Mouse (Mus musculus): ENCODE measurements at regions not wholly inside any gene's neighbourhood (a gene's known extent, or its start where the extent isn't known, plus 50 kb on each side); places are given as distances from the start of the nearest gene placed in this dataset.

DNA sequence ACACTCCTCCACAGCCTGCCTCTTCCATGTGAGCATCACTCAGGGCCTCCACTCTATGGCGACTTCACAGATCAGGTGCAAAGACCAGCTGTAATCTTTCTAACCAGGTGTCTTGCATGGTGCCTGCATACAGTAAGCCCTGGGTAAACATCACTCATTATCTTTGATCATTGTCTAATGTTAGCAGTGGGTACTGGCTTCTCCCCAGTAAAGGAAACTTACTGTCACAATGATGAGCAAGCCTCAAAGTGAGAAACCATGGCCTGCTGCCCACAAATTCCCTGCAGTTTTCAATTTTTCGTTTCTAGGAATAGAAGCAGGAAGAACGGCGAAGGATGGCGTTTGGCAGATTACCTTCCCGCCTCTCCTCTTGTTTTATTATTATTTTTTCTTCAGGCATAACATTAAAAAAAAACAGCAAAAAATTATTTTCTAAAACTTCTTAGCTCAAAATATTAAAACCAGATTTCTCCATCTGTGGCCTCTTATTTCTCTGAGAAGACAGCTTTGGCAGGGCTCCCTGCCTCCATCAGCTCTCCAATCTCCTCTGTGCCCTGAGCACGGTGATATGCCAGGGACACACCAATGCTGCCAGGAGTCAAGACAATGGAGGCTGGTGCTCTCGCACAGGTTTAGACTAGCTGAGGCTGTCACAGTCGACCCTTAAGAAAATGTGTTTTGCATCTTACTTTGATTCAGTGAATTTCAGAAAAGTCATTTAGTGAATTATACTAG lies 169.2 kb upstream of the Cxcl12 start:
- no peak for DNase-seq (ENCODE audit: low read depth, low spot score)

DNA sequence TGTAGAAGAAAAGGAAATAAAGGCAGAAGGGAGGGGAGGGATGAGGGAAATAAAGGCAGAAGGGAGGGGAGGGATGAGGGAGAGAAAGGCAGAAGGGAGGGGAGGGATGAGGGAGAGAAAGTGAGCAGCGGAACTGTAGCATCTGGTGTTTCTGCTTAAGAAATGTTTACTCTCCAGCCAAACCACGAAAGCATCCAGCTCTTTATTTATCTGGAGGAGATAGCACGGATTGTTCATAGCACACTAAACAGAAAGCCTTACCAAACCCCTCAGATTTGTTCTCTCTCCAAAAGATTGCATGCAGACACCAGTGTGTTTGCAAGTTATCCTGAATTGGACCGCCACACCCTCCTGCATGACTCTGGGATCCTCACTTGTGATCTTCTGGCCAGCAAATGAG lies 168.4 kb upstream of the Cxcl12 start:
- DNase-seq (ENCODE audit: low read depth, low spot score), result no peak

DNA sequence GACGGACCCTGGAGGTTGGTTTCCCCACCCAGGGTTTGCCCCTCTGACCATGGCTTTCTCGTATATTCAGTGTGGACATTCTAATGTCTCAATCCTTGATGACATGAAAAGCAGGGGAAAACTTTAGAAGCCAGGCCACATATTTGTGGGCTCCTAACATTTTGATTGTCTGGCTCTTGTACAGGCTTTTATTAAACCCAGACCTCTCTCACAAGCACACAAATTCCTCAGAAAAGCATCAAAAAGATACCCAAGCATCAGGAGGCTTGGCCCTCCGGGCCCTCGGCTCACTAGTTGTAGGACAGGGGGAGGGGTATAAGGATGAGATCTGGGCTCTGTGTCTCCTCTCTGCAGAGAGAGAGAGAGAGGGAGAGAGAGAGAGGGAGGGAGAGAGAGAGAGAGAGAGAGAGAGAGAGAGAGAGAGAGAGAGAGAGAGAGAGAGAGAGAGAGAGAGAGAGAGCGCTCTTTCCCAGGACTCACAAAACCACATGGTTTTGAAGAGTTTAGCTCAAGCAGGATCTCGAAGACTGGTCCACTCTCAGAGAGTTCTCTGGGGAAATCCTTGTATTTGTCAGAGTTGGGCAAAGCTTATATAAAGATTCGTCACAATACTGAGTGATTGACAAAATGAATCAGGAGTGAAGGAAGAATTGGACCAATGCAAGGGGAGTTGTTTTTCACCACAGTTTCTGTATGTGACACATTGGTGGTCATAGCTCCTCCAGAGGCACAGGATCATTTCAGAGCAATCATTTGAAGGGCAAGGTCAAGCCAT lies 167.2 kb upstream of the Cxcl12 start:
- no peak for DNase-seq (ENCODE audit: low read depth, low spot score)

DNA sequence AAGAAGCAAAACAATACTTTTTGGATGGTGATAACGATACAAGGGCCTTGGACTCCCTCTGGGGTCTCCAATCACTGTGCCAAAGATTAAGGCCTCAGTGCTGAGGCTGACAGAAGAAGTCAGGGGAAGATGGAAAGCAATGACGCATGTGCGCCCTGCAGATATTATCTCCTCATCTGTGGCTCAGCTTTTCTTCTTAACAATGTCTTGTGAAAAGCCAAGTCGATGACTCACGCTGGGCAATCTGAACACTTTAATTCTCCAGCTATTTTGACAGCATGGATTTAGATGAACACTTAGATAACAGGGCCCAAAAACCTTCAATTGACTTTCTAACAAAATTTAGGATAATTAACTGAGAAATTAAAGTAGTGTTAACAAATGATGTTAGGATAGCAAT lies 155.7 kb upstream of the Cxcl12 start:
- no peak for DNase-seq (ENCODE audit: low read depth, low spot score)

DNA sequence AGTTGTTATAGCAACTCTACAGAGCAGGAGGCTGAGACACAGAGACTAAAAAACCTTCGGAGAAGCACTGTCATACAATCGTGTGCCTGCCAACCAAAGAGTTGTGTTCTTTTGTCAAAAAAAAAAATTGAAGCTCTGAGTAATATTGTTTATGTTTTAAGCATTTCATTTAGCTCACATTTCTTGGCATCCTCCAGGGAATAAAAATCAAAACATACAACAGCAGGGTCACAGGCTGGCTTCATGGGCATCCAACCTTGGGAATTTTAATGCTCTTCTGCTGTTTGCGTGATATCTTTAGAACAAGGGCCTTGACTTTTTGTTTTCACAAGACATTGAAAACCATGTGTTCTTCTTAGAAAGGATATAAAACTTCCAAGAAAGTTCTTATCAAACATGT lies 152.9 kb upstream of the Cxcl12 start:
- DNase-seq (ENCODE audit: low read depth, low spot score), result no peak

DNA sequence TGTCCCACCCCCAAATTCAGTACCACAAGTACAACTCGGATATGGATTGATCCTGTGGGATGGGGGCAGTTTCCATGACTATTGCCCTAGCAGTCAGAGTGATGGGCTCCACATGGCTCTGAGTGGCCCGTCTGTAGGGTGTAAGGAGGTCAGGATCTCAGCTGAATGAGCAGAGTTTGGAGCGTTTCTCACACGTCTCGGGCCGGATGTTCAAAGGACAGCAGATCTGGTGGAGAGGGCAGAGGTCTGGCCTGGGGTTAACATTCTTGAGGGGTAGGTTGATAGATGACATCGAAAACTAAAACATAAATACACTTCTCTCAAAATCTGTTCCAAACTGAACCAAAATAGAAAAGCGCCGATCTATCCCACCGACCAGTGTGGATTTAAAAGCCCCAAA lies 146.5 kb upstream of the Cxcl12 start:
- no peak for DNase-seq (ENCODE audit: low read depth, low spot score)

DNA sequence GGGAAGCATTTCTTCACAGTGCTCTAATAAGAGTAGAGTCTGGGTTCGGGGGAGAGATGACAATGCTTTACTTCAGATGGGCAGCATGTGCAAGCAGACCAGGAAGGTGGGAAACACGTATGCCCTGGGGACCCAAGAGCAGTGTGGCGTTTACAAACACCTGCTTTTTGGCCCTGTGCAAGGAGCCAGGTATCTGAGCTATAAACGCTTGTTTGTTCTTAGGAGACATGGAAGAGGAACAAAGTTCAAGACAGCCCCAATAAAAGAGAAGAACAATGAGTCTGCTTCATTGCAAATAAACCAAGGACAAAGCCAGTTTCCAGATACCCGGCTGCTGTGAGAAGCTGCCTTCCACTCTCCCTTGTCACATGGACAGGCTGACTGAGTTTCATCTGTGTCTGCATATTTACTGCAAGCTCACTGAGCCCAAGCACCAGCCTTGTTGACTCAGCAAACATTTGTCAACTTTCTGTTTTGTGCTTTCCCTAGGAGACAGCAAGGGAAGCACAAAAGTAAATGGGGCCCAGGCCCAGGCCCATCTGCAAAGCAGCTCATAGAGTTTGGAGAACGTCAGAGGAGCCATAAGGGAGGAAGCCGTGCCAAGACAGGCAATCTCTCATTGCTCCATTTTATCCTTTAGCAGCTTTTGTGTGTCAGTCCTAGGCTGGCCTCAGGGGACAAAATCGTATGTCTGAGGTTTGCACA lies 136.1 kb upstream of the Cxcl12 start:
- DNase-seq (ENCODE audit: low read depth, low spot score), result no peak

DNA sequence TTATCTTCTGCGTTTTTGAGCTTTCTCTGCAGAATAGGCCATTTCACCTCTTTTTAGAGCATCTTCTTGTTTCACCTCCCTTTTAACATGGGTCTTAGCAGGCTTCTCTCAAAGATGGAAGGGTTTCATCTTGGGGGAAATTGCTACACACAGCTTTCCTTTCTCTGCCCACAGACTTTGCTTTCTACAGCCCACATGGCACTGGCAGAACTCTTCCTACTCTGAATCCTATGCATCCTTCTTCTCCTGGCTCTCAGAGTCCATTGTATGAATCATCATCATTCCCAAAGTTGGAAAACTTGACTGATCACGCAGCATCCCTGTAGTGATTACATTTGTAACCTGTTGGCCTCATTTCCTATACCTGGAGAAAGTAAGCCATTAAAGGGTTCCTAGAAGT lies 124.6 kb upstream of the Cxcl12 start:
- DNase-seq (ENCODE audit: low read depth, low spot score), result no peak

DNA sequence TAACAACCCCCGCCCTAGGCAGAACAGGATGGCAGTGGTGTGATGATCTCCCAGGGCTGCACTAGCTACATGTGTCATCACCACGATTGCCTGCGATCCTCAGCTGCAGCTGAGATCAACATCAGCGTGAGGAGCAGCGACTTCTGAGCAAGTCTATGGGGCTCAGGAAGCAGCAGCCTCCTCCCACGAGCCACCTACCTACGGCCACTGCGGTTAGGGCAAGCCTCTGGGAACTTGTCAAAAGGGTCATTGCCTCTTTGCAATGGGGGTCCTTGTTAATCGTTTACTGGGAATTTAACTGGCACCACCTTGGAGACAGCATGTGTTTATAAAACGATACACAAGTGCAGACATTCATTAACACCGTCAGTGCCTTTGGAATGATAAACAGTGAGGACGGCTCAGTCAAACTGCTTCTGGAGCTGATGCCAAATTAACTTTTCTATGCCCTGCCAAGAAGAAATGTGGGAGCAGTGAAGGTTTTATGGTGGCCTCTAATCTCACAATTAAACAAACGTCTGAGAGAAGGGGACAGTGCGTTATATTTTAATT lies 118.8 kb upstream of the Cxcl12 start:
- no peak for DNase-seq (ENCODE audit: low read depth, low spot score)

DNA sequence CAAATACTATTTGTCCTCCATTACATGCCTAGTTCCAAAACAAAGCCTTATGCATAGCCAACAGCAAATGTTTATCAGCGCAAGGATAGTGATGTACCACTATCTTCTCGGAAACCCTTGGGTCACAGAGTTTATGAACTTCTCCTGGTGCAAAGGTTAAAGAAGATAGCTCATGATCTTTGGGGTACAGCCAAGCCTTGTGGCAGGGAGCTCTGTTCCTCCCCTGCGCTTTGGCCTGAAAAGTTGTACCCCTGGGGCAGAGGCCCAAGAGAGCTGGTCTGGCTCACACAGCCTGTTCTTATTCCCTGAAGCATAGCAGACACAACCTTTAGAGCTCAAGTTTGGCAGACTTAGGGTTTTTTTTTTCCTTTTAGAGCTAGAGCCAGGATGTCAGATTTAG lies 107.6 kb upstream of the Cxcl12 start:
- DNase-seq (ENCODE audit: low read depth, low spot score), result no peak

DNA sequence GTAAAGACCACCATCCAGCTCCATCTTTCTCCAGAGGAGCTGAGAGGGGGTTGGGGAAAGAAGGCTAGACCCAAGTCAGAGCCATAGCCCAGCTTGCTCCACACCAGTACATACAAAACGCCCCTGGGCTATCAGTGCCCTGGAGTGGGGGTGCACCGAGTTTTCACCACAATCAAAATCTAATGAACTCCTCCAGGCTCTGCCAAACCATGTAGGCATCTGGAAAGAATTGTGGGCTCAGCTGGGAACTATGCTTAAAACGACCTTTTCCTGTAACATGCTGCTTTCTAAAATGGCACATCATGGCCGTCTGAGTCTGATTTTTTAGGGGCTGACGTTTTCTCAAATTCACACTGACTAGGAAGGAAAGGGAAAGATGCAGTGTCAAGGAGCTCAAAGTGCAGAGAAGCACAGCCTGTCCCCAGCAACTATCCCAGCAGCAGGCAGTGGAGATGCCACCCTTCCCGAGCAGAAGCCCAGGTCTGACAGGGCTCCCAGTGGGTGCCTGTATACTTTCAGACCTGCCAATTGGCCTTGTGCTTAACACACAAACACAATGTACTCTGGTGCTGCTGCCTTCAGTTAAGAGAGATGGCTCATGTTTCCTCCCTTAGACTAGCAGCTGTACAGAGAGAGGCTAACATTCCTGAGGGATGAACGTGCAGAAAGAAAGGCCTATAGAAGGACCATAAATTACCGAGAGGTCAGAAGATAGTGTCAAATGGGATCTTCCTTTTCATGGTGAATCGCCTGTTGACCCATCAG lies 100.6 kb upstream of the Cxcl12 start:
- DNase-seq (ENCODE audit: low read depth, low spot score), result no peak

DNA sequence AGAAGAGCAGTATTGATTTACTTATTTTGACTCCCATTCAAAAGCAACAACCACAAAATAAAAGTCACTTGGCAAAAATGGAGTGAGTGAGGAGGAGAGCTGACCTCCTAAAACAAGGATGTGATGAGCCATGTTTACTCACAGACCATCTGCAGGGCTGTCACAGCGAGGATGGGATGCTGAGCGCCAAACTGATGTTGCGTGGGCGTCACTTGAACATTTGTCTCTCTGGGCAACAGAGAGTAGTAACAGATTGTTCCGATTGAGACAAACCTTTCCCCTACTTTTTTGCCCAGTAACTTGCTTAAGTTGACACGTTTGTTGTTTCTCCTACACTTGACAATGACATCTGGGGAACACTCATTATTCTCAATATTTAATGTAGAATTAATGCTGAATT lies 97.0 kb upstream of the Cxcl12 start:
- no peak for DNase-seq (ENCODE audit: low read depth, low spot score)

DNA sequence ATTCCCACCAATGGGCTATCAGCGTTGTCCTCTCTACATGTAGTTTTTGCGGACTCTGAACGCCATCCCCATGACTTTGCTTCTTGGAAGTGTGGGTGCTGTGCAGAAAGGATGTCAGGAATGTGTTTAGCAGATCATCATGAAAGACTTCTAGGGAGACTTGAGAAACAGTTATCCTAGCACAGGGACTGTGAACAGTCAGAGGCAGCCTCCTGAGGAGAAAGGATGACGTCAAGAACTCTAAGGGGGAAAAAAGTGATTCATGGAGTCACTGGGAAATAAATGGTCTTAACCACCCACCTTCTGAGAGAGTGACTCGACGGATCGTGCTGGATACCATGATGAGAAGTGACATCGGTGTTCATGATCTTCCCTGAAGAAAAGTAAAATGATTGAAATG lies 96.5 kb upstream of the Cxcl12 start:
- no peak for DNase-seq (ENCODE audit: low read depth, low spot score)

DNA sequence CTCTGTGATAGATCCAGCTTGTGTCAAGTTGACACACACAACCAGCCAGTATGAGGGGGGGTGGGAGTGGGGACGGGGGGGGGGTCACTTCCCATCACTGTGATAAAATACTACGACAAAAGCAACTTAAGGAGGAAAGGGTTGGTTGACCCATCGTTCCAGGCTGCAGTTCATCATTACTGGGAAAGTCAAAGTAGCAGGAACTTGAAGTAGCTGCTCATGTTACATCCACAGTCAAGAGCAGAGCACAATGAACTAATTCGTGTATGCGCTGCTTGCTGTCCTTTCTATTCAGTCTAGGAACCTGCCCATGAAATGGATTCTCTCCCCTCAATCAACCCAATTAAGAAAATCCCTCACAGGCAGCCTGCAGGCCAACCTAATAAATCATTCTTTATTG lies 88.8 kb upstream of the Cxcl12 start:
- no peak for DNase-seq (ENCODE audit: low read depth, low spot score)

DNA sequence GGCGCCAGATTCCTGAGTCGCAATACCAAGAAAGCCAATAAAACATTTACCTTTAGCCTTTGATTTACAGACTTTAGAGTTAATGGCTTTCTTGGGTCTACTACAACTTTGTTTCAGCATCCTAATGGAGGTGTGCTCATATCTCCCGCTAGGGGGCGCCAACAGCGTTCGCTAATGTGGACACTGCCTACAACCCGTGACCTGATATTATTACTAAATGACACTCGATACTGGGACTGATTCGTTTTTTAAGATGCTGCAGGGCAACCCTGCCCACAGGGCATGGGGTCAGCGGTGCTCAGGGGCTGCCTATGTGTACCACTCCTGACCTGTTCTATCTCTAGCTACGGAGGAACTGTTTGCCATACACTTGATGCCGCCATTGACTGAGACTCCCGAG lies 87.4 kb upstream of the Cxcl12 start:
- DNase-seq (ENCODE audit: low read depth, low spot score), result no peak

DNA sequence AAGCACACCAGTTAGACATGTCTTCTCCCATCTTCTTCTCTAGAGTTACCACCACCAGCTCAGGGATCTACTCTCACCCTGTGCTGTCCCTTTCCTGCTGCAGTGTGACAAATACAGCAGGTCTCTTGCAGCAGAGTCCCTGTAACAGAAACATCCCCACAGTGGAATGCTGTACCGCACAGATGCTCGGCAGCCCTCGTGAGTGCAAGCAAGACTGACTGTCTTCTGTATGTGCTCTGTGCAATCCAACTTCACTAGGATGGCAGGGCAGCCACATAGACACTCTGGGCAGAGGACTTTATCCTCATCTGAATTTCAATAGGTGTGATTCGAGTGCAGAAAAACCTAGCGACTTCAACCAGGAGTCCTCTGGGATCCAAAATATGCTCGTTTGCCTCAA lies 84.1 kb upstream of the Cxcl12 start:
- no peak for DNase-seq (ENCODE audit: low read depth, low spot score)

DNA sequence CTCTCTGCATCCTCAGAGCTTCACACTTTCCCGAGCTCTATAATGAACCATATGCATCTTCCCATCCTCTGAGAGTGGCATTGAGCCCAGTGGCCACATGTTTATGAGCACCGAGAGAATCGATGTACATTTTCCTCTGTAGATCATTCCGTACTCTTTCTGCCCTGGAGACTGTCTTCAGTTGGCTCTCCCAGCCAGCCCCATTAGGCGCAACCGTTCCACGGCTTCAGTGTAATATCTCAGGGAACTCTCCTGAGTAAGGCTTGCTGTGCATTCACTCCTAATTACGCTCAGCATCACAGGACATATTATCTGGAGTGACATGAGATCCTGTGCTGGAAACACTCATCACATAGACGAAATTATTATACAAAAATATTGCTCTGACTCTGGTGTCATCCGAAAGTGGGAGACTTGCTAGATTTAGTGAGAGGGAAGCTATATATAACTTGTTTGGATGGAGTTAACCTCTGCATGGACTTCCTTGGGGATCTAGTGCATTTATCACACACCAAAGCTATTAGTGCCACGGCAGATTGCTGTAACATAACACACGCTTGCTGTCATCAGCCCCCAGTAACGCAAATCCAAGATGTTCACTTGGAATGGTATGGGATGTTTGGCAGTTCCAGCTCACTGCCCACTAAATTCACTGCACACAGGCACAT lies 83.4 kb upstream of the Cxcl12 start:
- DNase-seq (ENCODE audit: low read depth, low spot score), result no peak

DNA sequence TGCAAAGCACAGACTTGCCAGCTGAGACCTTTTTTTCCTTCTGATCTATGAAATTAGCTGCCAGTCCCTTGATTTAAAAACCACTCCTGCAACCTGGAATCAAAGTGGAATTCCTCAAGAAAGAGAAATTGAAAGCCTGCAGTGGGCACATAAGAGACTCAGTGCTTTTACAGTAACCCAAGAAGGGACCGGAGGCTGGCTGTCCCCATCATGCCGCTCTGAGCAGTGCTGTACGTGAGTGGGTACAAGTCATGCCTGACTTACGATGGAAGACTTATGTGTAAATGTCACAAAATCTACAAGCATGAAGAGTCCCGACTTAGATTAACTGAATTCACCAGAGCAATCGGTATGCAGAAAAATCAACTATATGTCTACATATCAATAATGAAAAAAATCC lies 73.6 kb upstream of the Cxcl12 start:
- no peak for DNase-seq (ENCODE audit: low read depth, low spot score)

DNA sequence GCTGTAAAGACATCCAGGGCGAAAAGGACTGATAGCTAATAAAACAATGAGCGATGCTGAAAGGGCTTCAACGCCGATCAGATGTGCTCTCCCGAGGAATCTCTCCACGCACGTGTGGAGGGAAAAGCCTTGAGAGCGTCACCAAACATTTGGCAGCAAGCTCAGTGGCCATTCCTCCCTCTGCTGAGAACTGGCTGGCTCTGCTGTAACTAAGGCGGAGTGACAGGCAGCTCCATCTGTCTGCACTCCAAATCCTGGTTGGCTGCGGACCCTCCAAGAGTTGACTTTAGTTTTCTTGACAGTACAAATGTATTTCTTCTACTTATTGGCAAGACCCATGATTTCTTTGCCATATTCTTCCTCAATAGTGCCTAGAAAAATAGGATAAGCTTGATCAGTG lies 68.5 kb upstream of the Cxcl12 start:
- no peak for DNase-seq (ENCODE audit: low read depth, low spot score)

DNA sequence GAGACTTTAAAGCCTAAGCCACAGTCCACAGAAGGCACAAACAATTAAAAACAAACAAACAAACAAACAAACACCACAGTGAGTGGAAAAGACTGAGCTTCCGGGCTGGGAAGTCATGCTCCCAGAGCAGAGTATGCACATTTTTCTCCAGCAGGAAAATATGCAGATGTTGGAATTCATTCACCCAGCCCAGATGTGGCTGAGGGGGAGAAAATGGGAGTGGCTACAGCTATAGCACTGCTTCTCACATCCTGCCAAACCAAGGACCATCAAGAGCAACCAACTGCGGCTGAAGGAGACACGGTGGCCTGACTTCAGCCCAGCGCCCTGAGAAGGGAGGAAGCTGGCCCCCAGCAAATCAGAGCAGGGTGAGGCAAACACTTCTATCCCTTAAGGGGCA lies 65.6 kb upstream of the Cxcl12 start:
- DNase-seq (ENCODE audit: low read depth, low spot score), result no peak

DNA sequence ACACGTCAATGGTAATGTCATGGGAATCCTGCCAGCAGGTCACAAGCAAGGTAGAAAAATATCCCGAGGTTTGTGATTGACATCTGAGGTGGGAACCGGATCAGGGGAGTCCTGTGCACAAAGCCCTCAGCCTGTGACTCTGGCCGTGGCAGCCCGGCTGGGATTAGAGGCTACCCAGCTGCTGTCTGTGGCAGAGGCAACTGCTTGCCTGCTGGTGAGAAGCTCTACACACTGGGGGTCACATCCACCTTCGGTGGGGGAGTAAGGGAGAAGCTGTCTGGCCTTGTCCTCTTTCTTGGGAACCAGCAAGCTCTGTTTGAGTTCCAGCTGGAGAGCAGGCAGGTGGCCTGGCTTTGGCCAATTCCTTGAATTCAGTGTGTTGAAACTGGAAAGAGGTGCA lies 64.3 kb upstream of the Cxcl12 start:
- no peak for DNase-seq (ENCODE audit: low read depth, low spot score)

Measured in retina, postnatal 7 days (tissue).